Mouse (Mus musculus) lung, postnatal 25 days (tissue): Measurements from ENCODE around the gene Frem1.

Source experiments
- DNase-seq: peaks from one replicate; pipeline ENCODE4 v3.0.0; 2022; ENCODE audit warnings: low spot score

Gene Frem1

GRCm38 (mm10) chr4:82872121-82872520, 180.0 kb downstream of the Frem1 start:
- DNase-seq: no peak

GRCm38 (mm10) chr4:82870931-82871330, 181.2 kb downstream of the Frem1 start:
- DNase-seq: no peak

GRCm38 (mm10) chr4:82867731-82868445, 184.3 kb downstream of the Frem1 start:
- DNase-seq: no peak

GRCm38 (mm10) chr4:82867111-82867510, 185.0 kb downstream of the Frem1 start:
- no peak for DNase-seq

GRCm38 (mm10) chr4:82864974-82865699, 187.0 kb downstream of the Frem1 start:
- DNase-seq: no peak

GRCm38 (mm10) chr4:82863316-82863715, 188.8 kb downstream of the Frem1 start:
- DNase-seq: no peak

GRCm38 (mm10) chr4:82861451-82861850, 190.7 kb downstream of the Frem1 start:
- DNase-seq: no peak

GRCm38 (mm10) chr4:82860566-82860965, 191.6 kb downstream of the Frem1 start:
- DNase-seq: no peak

GRCm38 (mm10) chr4:82859131-82860125, 192.7 kb downstream of the Frem1 start, which contains the start of gene Zdhhc21:
TSS of gene Zdhhc21 (minus strand) at chr4:82859958.
- peak; percentile 79 for DNase-seq

- DNase-seq: no peak
Observed at GRCm38 (mm10) chr4:82858431-82859010, 193.6 kb downstream of the Frem1 start.

GRCm38 (mm10) chr4:82856986-82857385, 195.2 kb downstream of the Frem1 start:
- no peak for DNase-seq

GRCm38 (mm10) chr4:82853809-82854208, 198.3 kb downstream of the Frem1 start:
- DNase-seq: no peak

GRCm38 (mm10) chr4:82848552-82849234, 203.4 kb downstream of the Frem1 start:
- DNase-seq: no peak
